Mouse (Mus musculus) hindbrain, embryonic 16.5 days (tissue): Measurements from ENCODE around the gene Zdhhc9. TPM values are rescaled to one million over a fixed set of nuclear protein-coding genes. Genes with fewer than 3 reads are reported as not detected.
A peak's percentile ranks its signal among the peaks of the same experiment; 100 is the strongest.

ENCODE experiments used
- ATAC-seq: fragments of 200-750 bp; cut with Nextera tagmentation; 2 replicates; pipeline ENCODE4 v1.8.0; 2017; ENCODE audit warnings: moderate TSS enrichment, moderate library complexity
- H3K27ac ChIP-seq: fragments of 300-500 bp; sonication (generic); 2 replicates; pipeline ENCODE4 v1.5.1; 2014; ENCODE audit warnings: low read depth, mild to moderate bottlenecking, control low read depth, low read length, moderate library complexity
- H3K27me3 ChIP-seq: fragments of 300-500 bp; sonication (generic); replicated peaks from 2 replicates; pipeline ENCODE4 v1.6.1; 2014; ENCODE audit warnings: low read length; ENCODE audit not compliant: control insufficient read depth, insufficient read depth
- H3K36me3 ChIP-seq: fragments of 300-500 bp; sonication (generic); 2 replicates; pipeline ENCODE4 v1.6.1; 2014; ENCODE audit warnings: mild to moderate bottlenecking, low read length, moderate library complexity, mixed read lengths; ENCODE audit not compliant: control insufficient read depth, insufficient read depth
- H3K4me1 ChIP-seq: fragments of 300-500 bp; sonication (generic); 2 replicates; pipeline ENCODE4 v1.6.1; 2014; ENCODE audit warnings: low read depth, low read length; ENCODE audit not compliant: control insufficient read depth, insufficient read depth
- H3K4me2 ChIP-seq: fragments of 300-500 bp; sonication (generic); 2 replicates; pipeline ENCODE4 v1.6.1; 2014; ENCODE audit warnings: mild to moderate bottlenecking, low read length, control low read depth, moderate library complexity
- H3K4me3 ChIP-seq: fragments of 300-500 bp; sonication (generic); 2 replicates; pipeline ENCODE4 v1.5.1; 2014; ENCODE audit warnings: mild to moderate bottlenecking, low read length, control low read depth, moderate library complexity
- H3K9ac ChIP-seq: fragments of 300-500 bp; sonication (generic); 2 replicates; pipeline ENCODE4 v1.6.1; 2014; ENCODE audit warnings: low read depth, mild to moderate bottlenecking, control low read depth, low read length, moderate library complexity
- H3K9me3 ChIP-seq: fragments of 300-500 bp; sonication (generic); 2 replicates; pipeline ENCODE4 v1.6.1; 2014; ENCODE audit warnings: mild to moderate bottlenecking, low read length, moderate library complexity; ENCODE audit not compliant: control insufficient read depth
- WGBS: fragments of 180-500 bp; shearing (Covaris S2); extraction: QIAGEN DNeasy Blood & Tissue Kit; methylation state at CpG from one replicate; pipeline ENCODE4 v1.1.7; 2014; 5-methylcytosine and 5-hydroxymethylcytosine counted together
- polyA plus RNA-seq: library from polyadenylated mRNA; unstranded; fragments of >200 nt; fragmentation: Nextera tagmentation; extraction: Ambion mirVana; gene quantifications from 2 replicates; pipeline ENCODE4 v1.2.1, GENCODE M21; 2015

The Zdhhc9 gene
- polyA plus RNA-seq, 1 experiment from 2014 or later = 9.1 TPM

DNA sequence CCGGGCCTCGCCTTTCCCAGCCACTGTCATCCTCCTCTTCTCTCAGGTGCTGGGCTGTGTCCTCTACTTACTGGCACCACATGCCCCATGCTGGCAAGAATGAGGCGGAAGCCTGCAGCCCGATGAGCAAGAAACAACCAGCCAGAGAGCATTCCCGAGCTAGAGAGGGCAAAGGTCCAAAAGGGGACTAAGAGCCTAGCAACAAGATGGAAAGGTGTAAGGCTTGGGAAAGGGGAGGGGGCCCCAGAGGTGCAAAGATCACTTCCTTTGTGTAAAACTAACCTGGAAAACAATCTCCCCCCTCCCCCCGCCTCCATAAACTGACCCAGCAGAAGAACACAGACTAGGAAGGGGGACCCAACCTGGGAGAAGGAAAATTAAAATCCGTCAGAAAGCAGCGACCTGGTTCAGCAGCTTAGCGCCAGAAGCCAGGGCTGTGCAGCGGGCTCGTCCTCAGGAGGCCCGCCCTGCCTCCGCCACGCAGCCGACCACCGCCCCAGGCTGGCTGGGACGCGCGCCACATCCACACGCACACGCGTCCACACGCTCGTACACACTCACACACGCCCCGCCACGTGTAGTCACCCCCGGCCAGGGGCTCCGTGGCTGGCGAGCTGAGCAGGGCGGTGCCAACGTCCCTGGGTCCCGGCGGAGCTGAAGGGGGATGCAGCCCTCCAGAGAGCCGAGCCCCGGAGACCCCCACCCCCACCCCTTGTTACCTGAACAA is 754 bp downstream of the Zdhhc9 start:
- Histone ChIP-seq H3K4me1 (no peaks in the 10 kb centered on the region; the same call in 1 of the 2 replicates), H3K36me3 (no peaks in the 10 kb centered on the region), H3K4me2 (peak overlapping the region; percentile 61), H3K4me3 (peak overlapping the region; percentile 60), H3K27ac (peak overlapping the region; percentile 81), H3K9ac (peak overlapping the region; percentile 74), H3K9me3 (no peaks in the 10 kb centered on the region), H3K27me3 (no peaks in the 10 kb centered on the region)
- ATAC-seq = peak; percentile 82
- WGBS = 12% methylated on average over 35 of the region's 36 CpGs

DNA sequence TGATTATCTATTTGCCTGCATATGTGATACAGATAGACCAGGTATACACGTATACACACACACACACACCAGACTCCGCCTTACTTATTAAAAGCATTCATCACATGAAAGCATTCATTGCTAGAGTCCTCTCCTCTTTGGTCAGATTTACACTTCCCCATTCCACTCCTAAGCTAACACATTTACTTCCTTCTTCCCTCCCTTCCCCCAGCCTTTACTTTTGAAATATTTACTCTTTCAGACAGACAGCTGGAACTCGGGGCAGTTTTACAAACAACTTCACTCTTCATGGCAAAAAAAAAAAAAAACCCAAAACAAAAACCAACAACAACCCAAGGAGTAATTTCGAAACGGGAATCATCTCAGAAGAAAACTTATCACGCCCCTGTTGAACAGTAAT is 4.2 kb downstream of the Zdhhc9 start:
- ATAC-seq = no peak
- Histone ChIP-seq H3K4me1 (no peaks in the 10 kb centered on the region; the same call in 1 of the 2 replicates), H3K9ac (no peak overlapping the region; the same call in 1 of the 2 replicates), H3K4me3 (no peak overlapping the region), H3K9me3 (no peaks in the 10 kb centered on the region), H3K36me3 (no peaks in the 10 kb centered on the region), H3K27ac (no peak overlapping the region), H3K27me3 (no peaks in the 10 kb centered on the region), H3K4me2 (peak overlapping the region; percentile 9)
- WGBS = 76% methylated on average over 6 of the region's 6 CpGs

DNA sequence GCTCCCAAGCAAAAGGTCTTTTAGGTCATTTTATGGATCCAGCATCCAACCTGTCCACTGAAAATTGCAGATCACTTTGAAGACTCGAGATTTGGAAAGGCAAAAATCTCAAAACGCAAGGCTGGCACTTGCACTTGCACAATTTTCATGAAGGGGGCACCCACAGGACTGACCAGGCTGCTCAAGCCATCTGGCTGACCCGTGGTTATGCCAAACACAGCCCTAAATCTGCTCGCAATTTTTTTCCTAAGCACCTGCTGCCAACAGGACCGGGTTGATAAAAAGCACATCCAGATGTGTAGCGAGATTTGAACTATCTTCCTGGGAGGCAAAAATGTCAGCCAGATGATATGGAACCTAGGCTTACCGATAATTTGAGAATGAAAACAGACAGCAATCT is 4.9 kb downstream of the Zdhhc9 start:
- H3K9ac ChIP-seq = no peak overlapping the region

DNA sequence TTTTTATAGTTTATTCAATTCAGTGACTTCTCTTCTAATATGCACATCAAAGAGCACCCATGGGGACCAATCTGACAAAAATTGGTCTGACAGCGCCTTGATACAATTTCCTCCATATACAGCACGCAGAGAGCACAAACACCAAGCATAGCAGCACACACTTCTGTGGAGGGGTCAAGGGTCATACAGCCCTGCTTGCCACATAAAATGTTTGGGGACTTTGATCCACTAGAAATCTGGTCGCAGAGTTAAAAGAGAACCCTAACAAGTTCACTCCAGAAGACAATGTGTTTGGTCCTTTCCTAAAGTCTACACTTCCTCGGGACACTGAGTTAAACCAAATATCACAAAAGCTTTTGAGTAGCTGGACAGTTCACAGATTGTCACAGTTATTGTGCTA is 5.7 kb downstream of the Zdhhc9 start:
- no peak overlapping the region for H3K4me2 ChIP-seq
- 76% methylated on average over 4 of the region's 4 CpGs for WGBS
- no peak for ATAC-seq
- no peak overlapping the region for H3K9ac ChIP-seq
- H3K36me3 ChIP-seq = no peaks in the 10 kb centered on the region
- H3K9me3 ChIP-seq = no peaks in the 10 kb centered on the region
- H3K4me1 ChIP-seq = no peaks in the 10 kb centered on the region; the same call in 1 of the 2 replicates
- no peak overlapping the region for H3K27ac ChIP-seq
- no peak overlapping the region for H3K4me3 ChIP-seq
- H3K27me3 ChIP-seq = no peaks in the 10 kb centered on the region

More for the DNA sequence above, 4.9 kb downstream of the Zdhhc9 start:
- Histone ChIP-seq H3K9me3 (no peaks in the 10 kb centered on the region), H3K36me3 (no peaks in the 10 kb centered on the region), H3K4me2 (no peak overlapping the region), H3K4me3 (no peak overlapping the region), H3K27me3 (no peaks in the 10 kb centered on the region), H3K4me1 (no peaks in the 10 kb centered on the region; the same call in 1 of the 2 replicates), H3K27ac (no peak overlapping the region)
- no peak for ATAC-seq
- WGBS = 78% methylated on average over 7 of the region's 7 CpGs

DNA sequence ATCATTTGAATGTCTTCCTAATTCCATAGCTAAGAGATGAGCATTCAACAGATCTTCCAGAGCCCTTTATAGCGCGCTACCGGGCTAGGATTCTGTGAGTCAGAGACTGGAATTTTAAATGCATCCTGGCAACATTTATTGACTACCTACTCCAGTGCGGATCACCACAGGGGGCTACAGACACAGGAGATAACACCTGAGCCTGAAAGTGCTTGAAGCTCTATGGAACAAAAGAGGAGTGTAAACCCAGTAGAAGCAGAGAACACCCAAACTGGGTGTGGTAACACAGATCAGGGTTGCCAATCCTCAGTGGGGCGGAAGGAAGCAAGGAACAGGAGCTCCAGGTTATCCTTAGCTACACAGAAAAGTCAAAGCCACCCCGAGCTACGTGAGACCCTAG is 6.2 kb downstream of the Zdhhc9 start:
- 89% methylated on average over 7 of the region's 7 CpGs for WGBS
- Histone ChIP-seq H3K27me3 (no peaks in the 10 kb centered on the region), H3K27ac (no peak overlapping the region), H3K4me3 (no peak overlapping the region), H3K9ac (no peak overlapping the region), H3K36me3 (no peaks in the 10 kb centered on the region), H3K4me1 (no peaks in the 10 kb centered on the region; the same call in 1 of the 2 replicates), H3K4me2 (no peak overlapping the region), H3K9me3 (no peaks in the 10 kb centered on the region)
- ATAC-seq = no peak

DNA sequence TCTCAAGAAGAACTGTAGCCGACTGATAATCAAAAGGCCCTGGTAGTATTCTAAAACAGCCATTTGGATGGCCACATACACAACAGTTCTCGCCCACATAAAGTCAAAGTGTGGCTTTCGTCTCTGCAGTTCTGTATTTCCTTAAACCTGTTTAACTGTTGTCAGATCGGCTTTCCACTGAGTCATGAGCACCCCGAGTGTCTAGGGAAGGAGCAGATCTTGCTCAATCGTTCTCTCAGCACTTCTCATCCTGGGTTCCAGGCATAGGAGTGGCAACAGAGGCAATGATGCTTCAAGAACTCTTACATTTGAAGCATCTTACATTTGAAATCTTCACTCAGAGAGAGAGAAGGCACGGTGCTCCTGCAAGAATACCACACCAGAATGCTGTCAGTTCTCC is 6.7 kb downstream of the Zdhhc9 start:
- H3K4me3 ChIP-seq = no peak overlapping the region
- H3K4me2 ChIP-seq = no peak overlapping the region
- no peaks in the 10 kb centered on the region for H3K9me3 ChIP-seq
- 84% methylated on average over 7 of the region's 7 CpGs for WGBS
- no peak for ATAC-seq
- no peaks in the 10 kb centered on the region for H3K27me3 ChIP-seq
- no peaks in the 10 kb centered on the region for H3K36me3 ChIP-seq
- no peak overlapping the region for H3K27ac ChIP-seq
- H3K4me1 ChIP-seq = no peaks in the 10 kb centered on the region; the same call in 1 of the 2 replicates
- H3K9ac ChIP-seq = no peak overlapping the region

DNA sequence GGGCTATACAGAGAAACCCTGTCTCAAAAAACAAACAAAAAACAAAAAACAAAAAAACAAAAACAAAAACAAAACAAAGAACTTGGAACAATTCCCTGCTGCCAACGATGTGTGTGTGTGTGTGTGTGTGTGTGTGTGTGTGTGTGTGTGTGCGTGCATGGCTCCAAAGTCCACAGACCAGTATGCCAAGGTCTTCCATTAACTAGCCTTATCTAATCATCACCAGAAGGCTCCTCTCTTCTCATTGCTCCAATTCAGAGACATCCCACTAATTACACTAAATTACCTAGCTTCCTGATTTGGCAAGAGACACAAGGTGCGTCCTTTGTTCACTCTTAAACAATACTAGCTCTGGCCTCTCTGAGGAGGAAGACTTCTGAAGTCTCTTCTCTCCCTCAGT is 8.0 kb downstream of the Zdhhc9 start:
- Histone ChIP-seq H3K27ac (no peak overlapping the region), H3K4me2 (no peak overlapping the region), H3K4me3 (no peak overlapping the region), H3K36me3 (no peaks in the 10 kb centered on the region), H3K9me3 (no peaks in the 10 kb centered on the region), H3K4me1 (no peaks in the 10 kb centered on the region; the same call in 1 of the 2 replicates), H3K9ac (no peak overlapping the region), H3K27me3 (no peaks in the 10 kb centered on the region)
- ATAC-seq = no peak
- 93% methylated on average over 3 of the region's 3 CpGs for WGBS

DNA sequence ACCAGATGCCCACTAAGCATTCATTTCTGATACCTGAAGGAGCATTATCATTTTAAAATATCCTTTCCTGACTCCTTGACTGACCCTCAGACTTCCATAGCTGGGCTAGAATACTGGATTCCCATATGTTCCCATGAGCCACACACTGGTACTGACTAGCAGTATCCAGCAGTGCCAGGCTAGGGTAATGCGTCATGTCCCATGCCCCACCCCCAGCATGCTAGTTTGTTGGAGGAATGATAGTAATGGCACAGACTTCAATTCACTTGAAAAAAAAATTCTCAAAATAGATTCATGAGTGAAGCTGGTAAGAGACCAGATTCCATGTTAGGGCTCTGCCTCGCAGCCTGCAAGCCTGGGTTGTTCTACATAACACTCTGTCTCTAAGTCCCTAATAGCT is 9.7 kb downstream of the Zdhhc9 start:
- Histone ChIP-seq H3K9me3 (no peaks in the 10 kb centered on the region), H3K4me1 (no peaks in the 10 kb centered on the region), H3K27me3 (no peaks in the 10 kb centered on the region), H3K9ac (no peak overlapping the region), H3K4me2 (no peak overlapping the region), H3K27ac (no peak overlapping the region), H3K4me3 (no peak overlapping the region), H3K36me3 (no peaks in the 10 kb centered on the region)
- ATAC-seq = no peak
- 87% methylated on average over 2 of the region's 2 CpGs for WGBS

DNA sequence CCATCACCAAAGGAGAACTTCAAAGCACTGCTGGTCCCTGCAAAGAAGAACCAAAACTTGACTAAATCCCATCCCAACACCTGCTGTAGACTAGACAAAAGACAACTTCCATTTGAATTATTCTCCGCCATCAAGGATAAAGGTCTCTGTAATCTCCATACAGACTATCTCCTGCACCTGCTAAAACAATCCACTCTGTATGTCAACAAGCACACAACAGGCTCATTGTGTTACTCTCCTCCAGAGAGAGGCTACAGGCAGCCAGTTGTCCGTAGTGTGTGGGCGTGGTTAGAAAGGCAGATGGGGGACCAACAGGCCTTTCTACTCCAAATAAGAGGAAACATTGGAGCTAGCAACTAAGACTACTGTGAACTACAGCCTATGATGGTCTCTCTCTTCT is 10.8 kb downstream of the Zdhhc9 start:
- no peak for ATAC-seq
- H3K9me3 ChIP-seq = no peaks in the 10 kb centered on the region
- no peak overlapping the region for H3K9ac ChIP-seq
- no peak overlapping the region for H3K27ac ChIP-seq
- H3K27me3 ChIP-seq = no peaks in the 10 kb centered on the region
- no peak overlapping the region for H3K4me3 ChIP-seq
- WGBS = 84% methylated on average over 3 of the region's 3 CpGs
- no peak overlapping the region for H3K4me2 ChIP-seq
- no peaks in the 10 kb centered on the region for H3K36me3 ChIP-seq
- H3K4me1 ChIP-seq = no peaks in the 10 kb centered on the region
